ENCODE assay signal across 8 mouse cellular contexts in the genomic region with DNA sequence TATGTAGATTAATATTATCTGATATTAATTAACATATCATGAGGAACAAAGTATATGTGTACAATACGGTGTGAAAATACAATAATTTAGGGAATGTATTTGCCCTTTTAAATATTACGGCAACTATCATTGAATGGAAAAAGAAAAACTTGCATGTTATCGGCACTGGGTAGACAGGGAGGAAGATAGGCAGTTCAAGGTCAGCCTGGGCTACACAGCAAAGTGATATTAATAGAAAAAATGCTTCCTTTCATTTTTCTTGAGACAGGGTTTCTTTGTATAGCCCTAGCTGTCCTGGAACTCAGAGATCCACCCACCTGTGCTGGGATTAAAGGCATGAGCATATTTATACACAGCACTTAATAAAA. TPM values are rescaled to one million over a fixed set of nuclear protein-coding genes. Genes with fewer than 3 reads are reported as not detected.
DNase-seq lines count a peak whose midpoint lies in the region; ATAC-seq and TF ChIP-seq lines count a peak whose summit lies in the region.

No protein-coding gene starts in this region.

- ATAC-seq in kidney, embryonic 15.5 days (replicated peaks; ENCODE audit: low FRiP score) = 0 out of 2 replicates have a peak, but pooled peaks have one; percentile 2
- no peak for ATAC-seq in hindbrain, embryonic 16.5 days
- ATAC-seq in midbrain, postnatal 0 days (ENCODE audit: low FRiP score) = peak; percentile 24; the same call in 1 of the 2 replicates
- ATAC-seq in cerebellum, adult (ENCODE audit: insufficient number of reproducible peaks, low FRiP score, low TSS enrichment) = no peak

- TF ChIP-seq POLR2A in cortical plate, adult 2 months (IDR thresholded peaks at IDR 0.05; ENCODE audit: extremely low read depth, insufficient read depth, low read length) = no peak

- peak overlapping the region; percentile 96 for H3K27ac ChIP-seq in kidney, embryonic 15.5 days
- H3K27ac ChIP-seq in cortical plate, adult 2 months (ENCODE audit: insufficient read depth, low read length) = no peak overlapping the region
- H3K27ac ChIP-seq in hindbrain, embryonic 16.5 days (ENCODE audit: low read depth, low read length) = peak overlapping the region; percentile 93
- H3K27ac ChIP-seq in midbrain, postnatal 0 days (ENCODE audit: low read depth, low read length) = peak overlapping the region; percentile 98

- peak overlapping the region; percentile 98 for H3K4me3 ChIP-seq in kidney, embryonic 15.5 days (replicated peaks)
- H3K4me3 ChIP-seq in cortical plate, adult 2 months (ENCODE audit: insufficient read depth, low read length) = peak overlapping the region; percentile 85
- H3K4me3 ChIP-seq in hindbrain, embryonic 16.5 days (ENCODE audit: low read length) = peak overlapping the region; percentile 63
- peak overlapping the region; percentile 99 for H3K4me3 ChIP-seq in midbrain, postnatal 0 days (ENCODE audit: low read depth, low read length)

- H3K27me3 ChIP-seq in kidney, embryonic 15.5 days = no peaks in the 10 kb centered on the region
- no peaks in the 10 kb centered on the region for H3K27me3 ChIP-seq in hindbrain, embryonic 16.5 days (replicated peaks; ENCODE audit: control insufficient read depth, insufficient read depth, low read length)
- H3K27me3 ChIP-seq in midbrain, postnatal 0 days (ENCODE audit: insufficient read depth, low read length) = no peaks in the 10 kb centered on the region

- whole genome bisulfite sequencing in kidney, embryonic 15.5 days = 36% methylated on average over 3 of the region's 3 CpGs
- WGBS in hindbrain, embryonic 16.5 days = 29% methylated on average over 3 of the region's 3 CpGs
- 43% methylated on average over 3 of the region's 3 CpGs for whole genome bisulfite sequencing in midbrain, postnatal 0 days

- no peaks in the 10 kb centered on the region for H3K9me3 ChIP-seq in kidney, embryonic 15.5 days (replicated peaks)
- H3K9me3 ChIP-seq in hindbrain, embryonic 16.5 days (ENCODE audit: control insufficient read depth, low read length) = no peaks in the 10 kb centered on the region
- no peaks in the 10 kb centered on the region for H3K9me3 ChIP-seq in midbrain, postnatal 0 days (ENCODE audit: low read length)

- DNase-seq in kidney, postnatal 4 days = no peak
- no peak for DNase-seq in midbrain, postnatal 0 days (ENCODE audit: low spot score)
- DNase-seq in embryo, embryonic 10 days (ENCODE audit: low spot score) = no peak
- DNase-seq in right cerebral cortex, postnatal 4 days = no peak

- TF ChIP-seq CTCF in cortical plate, adult 2 months (IDR thresholded peaks at IDR 0.05; ENCODE audit: extremely low read depth, insufficient read depth, low read length) = no peak
- TF ChIP-seq CTCF in midbrain, postnatal 0 days (IDR thresholded peaks at IDR 0.05) = no peak

- H3K4me1 ChIP-seq in kidney, embryonic 15.5 days = peaks cover 25% of the 10 kb centered on the region
- H3K4me1 ChIP-seq in cortical plate, adult 2 months (ENCODE audit: control insufficient read depth, insufficient read depth, low read length) = peaks cover 3% of the 10 kb centered on the region; the same call in 1 of the 2 replicates
- peaks cover 17% of the 10 kb centered on the region for H3K4me1 ChIP-seq in hindbrain, embryonic 16.5 days (ENCODE audit: control insufficient read depth, insufficient read depth, low read depth, low read length)
- peaks cover 7% of the 10 kb centered on the region; the same call in 1 of the 2 replicates for H3K4me1 ChIP-seq in midbrain, postnatal 0 days (ENCODE audit: insufficient read depth, low read length)

- H3K36me3 ChIP-seq in kidney, embryonic 15.5 days = peaks cover 6% of the 10 kb centered on the region; the same call in 1 of the 2 replicates
- H3K36me3 ChIP-seq in hindbrain, embryonic 16.5 days (ENCODE audit: control insufficient read depth, insufficient read depth, low read length) = no peaks in the 10 kb centered on the region
- no peaks in the 10 kb centered on the region for H3K36me3 ChIP-seq in midbrain, postnatal 0 days (ENCODE audit: insufficient read depth, low read length)

- peak overlapping the region; percentile 79 for H3K4me2 ChIP-seq in kidney, embryonic 15.5 days
- H3K4me2 ChIP-seq in hindbrain, embryonic 16.5 days (ENCODE audit: low read length) = peak overlapping the region; percentile 82
- H3K4me2 ChIP-seq in midbrain, postnatal 0 days (ENCODE audit: low read depth, low read length, poor library complexity, severe bottlenecking) = peak overlapping the region; percentile 74

- H3K9ac ChIP-seq in kidney, embryonic 15.5 days = peak overlapping the region; percentile 45; the same call in 1 of the 2 replicates
- H3K9ac ChIP-seq in hindbrain, embryonic 16.5 days (ENCODE audit: low read depth, low read length) = peak overlapping the region; percentile 47
- no peak overlapping the region; the same call in 1 of the 2 replicates for H3K9ac ChIP-seq in midbrain, postnatal 0 days (replicated peaks; ENCODE audit: low read length, poor library complexity, severe bottlenecking)

RNA-seq across cellular contexts. Expression of gene Pspc1, which starts 0.8 kb away (rescaled TPM):
- 36.1 and 39.7 TPM in 2 replicates for polyA plus RNA-seq in kidney, embryonic 15.5 days (2015; fragmentation: Nextera tagmentation; extraction: Ambion mirVana)
- 32.1 and 33.2 TPM in 2 replicates for polyA plus RNA-seq in cortical plate, adult 2 months (2012; rRNA removed)
- 26.0 and 30.3 TPM in 2 replicates for polyA plus RNA-seq in hindbrain, embryonic 16.5 days (2015; fragmentation: Nextera tagmentation; extraction: Ambion mirVana)
- 49.6 and 53.7 TPM in 2 replicates for total RNA-seq in midbrain, postnatal 0 days (2014; rRNA removed)
- 31.2 and 35.0 TPM in 2 replicates for polyA plus RNA-seq in midbrain, postnatal 0 days (2015; fragmentation: Nextera tagmentation; extraction: Ambion mirVana)

RNA-seq across cellular contexts. Expression of gene Zmym5, which starts 32.6 kb away (rescaled TPM):
- 32.5 and 33.5 TPM in 2 replicates for polyA plus RNA-seq in kidney, embryonic 15.5 days (2015; fragmentation: Nextera tagmentation; extraction: Ambion mirVana)
- polyA plus RNA-seq in cortical plate, adult 2 months (2012; rRNA removed) = 26.9 and 28.9 TPM in 2 replicates
- polyA plus RNA-seq in hindbrain, embryonic 16.5 days (2015; fragmentation: Nextera tagmentation; extraction: Ambion mirVana) = 30.2 and 30.7 TPM in 2 replicates
- total RNA-seq in midbrain, postnatal 0 days (2014; rRNA removed) = 17.2 and 18.3 TPM in 2 replicates
- polyA plus RNA-seq in midbrain, postnatal 0 days (2015; fragmentation: Nextera tagmentation; extraction: Ambion mirVana) = 29.5 and 32.3 TPM in 2 replicates

Comparison
In these comparisons a context has a peak if more than half of its experiments do, and no peak if none do; other contexts are left out.
1. ATAC-seq: peak in kidney, embryonic 15.5 days (single experiment) and midbrain, postnatal 0 days (single experiment); none in hindbrain, embryonic 16.5 days (single experiment) and cerebellum, adult (single experiment).
2. Peak in every context shown above with its lines, with median percentiles within 50 percentile points of each other: H3K4me2 ChIP-seq and H3K4me3 ChIP-seq.